Mouse (Mus musculus) urinary bladder, postnatal 4 days (tissue): Measurements from ENCODE around the gene Vegfc.

Source experiments
- DNase-seq, 2 experiments: peaks; one replicate each; pipeline ENCODE4 v3.0.0; 2021 to 2022; ENCODE audit warnings: low spot score in 2 of 2

The Vegfc gene

DNA sequence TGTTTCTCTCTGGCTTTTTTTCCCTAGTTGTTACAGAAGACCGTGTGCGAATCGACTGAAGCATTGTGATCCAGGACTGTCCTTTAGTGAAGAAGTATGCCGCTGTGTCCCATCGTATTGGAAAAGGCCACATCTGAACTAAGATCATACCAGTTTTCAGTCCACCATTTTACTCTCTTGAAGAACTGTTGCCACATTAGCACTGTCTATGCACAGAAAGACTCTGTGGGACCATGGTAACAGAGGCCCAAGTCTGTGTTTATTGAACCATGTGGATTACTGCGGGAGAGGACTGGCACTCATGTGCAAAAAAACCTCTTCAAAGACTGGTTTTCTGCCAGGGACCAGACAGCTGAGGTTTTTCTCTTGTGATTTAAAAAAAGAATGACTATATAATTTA, 108.5 kb downstream of the Vegfc start:
- DNase-seq, result no peak

DNA sequence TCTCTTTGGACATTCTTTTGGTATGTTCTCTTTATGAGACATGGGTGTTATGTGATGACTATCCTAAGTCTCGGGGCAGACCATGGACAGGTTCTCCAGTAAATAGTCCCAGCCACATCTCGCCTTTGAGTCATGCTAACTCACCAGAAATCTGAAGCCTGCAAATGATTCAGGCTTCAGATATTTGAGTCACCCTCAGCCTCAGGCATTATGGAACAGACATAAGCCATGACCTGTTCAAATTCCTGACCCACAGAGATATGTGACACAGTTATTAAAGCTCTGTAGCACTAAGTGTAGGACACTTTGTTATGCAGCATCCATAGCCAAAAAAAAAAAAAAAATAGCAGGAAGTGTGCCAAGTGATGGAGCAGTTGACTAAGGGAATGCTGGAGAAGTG, 138.8 kb downstream of the Vegfc start:
- no peak for DNase-seq

DNA sequence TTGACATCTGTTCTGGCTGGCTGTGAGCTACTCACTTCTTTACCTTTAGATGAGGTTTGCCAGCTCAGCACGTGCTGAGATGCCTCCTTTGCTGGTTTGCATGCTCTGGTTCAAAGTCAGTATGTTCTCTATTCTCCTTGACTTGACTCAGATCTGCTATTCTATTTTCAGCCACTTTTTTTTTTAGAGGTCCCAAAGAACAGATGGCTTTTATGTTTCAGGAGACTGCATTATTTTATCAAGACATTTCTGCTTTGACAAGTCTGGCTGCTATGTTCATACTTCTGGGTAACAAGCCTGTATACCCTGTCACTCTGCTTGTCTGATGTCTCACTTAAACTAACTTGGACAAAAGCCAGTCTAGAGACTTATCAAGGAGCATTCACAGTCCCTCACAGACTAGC, 151.4 kb downstream of the Vegfc start:
- no peak for DNase-seq

DNA sequence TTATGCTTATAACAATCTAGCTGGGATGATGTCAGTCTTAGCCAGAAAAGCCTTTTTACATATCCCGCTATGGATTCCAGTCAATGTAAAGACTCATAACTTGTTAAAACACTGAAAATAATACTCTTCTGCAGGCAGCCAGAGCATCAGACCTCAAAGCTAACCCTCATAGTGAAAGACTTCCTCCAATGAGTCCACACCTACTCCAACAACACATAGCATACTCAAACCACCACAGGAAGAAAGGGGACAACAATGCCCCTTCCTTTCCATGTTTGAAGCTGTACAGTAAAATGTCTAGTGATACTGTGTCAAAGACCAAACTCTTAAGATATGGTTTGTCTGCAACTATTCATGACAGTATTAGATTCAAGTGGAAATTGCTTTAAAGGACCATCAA, 153.2 kb downstream of the Vegfc start:
- no peak for DNase-seq

DNA sequence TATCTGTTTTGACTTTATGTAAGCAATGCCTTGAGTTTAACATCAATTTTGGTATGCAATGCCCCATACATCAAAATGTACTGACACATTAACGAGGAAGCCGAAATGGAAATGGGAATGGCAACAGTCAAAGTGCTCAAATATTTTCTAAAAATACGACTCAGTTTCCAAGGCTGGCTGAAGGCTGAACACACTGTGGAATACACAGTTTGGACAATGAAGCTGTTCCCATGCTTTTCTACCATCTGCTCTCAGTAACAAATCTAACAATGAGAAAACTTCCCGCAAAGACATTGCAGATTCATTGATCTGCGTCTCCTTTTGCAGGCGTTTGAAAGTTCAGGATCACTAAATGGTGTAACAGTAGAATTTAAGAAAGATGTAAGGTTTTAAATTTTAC, 155.9 kb downstream of the Vegfc start:
- no peak for DNase-seq
